Mouse (Mus musculus) heart, embryonic 13.5 days (tissue): Measurements from ENCODE around the gene Aadacl3. TPM values are rescaled to one million over a fixed set of nuclear protein-coding genes. Genes with fewer than 3 reads are reported as not detected.

Experiments used
- ATAC-seq: fragments of 200-750 bp; cut with Nextera tagmentation; 2 replicates; pipeline ENCODE4 v1.8.0; 2017; ENCODE audit warnings: moderate TSS enrichment; ENCODE audit not compliant: insufficient number of reproducible peaks, low FRiP score, low TSS enrichment; ENCODE audit errors: extremely low read depth
- H3K27ac ChIP-seq: fragments of 300-500 bp; sonication (generic); replicated peaks from 2 replicates; pipeline ENCODE4 v1.5.1; 2015; ENCODE audit warnings: moderate library complexity, mild to moderate bottlenecking, inconsistent platforms
- H3K27me3 ChIP-seq: fragments of 300-500 bp; sonication (generic); replicated peaks from 2 replicates; pipeline ENCODE4 v1.6.1; 2015; ENCODE audit warnings: mild to moderate bottlenecking, inconsistent platforms
- H3K36me3 ChIP-seq: fragments of 300-500 bp; sonication (generic); 2 replicates; pipeline ENCODE4 v1.6.1; 2015; ENCODE audit warnings: mild to moderate bottlenecking, inconsistent platforms
- H3K4me1 ChIP-seq: fragments of 300-500 bp; sonication (generic); 2 replicates; pipeline ENCODE4 v1.6.1; 2015; ENCODE audit warnings: inconsistent platforms
- H3K4me2 ChIP-seq: fragments of 300-500 bp; sonication (generic); 2 replicates; pipeline ENCODE4 v1.6.1; 2015; ENCODE audit warnings: inconsistent platforms, mild to moderate bottlenecking, moderate library complexity
- H3K4me3 ChIP-seq: fragments of 300-500 bp; sonication (generic); 2 replicates; pipeline ENCODE4 v1.5.1; 2015; ENCODE audit warnings: moderate library complexity, mild to moderate bottlenecking, inconsistent platforms
- H3K9ac ChIP-seq: fragments of 300-500 bp; sonication (generic); 2 replicates; pipeline ENCODE4 v1.6.1; 2015; ENCODE audit warnings: inconsistent platforms, mild to moderate bottlenecking, moderate library complexity
- H3K9me3 ChIP-seq: fragments of 300-500 bp; sonication (generic); 2 replicates; pipeline ENCODE4 v1.6.1; 2016; ENCODE audit warnings: inconsistent platforms
- WGBS: fragments of 180-500 bp; shearing (Covaris S2); methylation state at CpG from one replicate; pipeline ENCODE4 v1.1.7; 2015; ENCODE audit warnings: mixed read lengths; 5-methylcytosine and 5-hydroxymethylcytosine counted together
- polyA plus RNA-seq: library from polyadenylated mRNA; unstranded; fragments of >200 nt; fragmentation: Nextera tagmentation; extraction: Ambion mirVana; gene quantifications from 2 replicates; pipeline ENCODE4 v1.2.1, GENCODE M21; 2015

The Aadacl3 gene
- polyA plus RNA-seq = not detected in 2 replicates

DNA sequence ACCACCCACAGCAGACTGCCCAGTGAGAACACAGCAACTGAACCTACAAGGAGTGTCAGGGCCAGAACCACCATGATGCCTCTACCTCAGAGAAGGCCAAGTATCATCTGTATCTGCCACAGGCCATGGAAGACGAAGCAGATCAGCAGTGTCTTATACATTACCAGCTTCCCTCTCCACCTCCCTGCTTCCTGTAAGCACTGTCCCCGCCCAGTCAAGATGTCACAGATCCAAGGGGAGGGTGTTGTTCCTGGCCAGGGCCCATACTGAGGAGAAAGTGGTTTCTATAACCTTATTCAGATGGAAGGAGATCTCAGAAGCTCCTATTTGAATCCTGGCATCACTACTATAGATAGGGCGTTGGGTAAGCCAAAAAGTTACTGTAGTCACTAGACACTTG, at the start of gene Aadacl3:
Gene Aadacl3 (minus strand): TSS at position 101 of the 400 bp plus-strand sequence.
- H3K4me1 ChIP-seq = no peaks in the 10 kb centered on the region
- H3K27me3 ChIP-seq = no peaks in the 10 kb centered on the region
- no peak within 1 kb of the TSS for H3K4me3 ChIP-seq
- WGBS = 63% methylated on average over 3 of the region's 3 CpGs
- H3K36me3 ChIP-seq = no peaks in the 10 kb centered on the region
- 0 out of 2 replicates have a peak, but pooled peaks cover 7% of the 10 kb centered on the region for H3K9me3 ChIP-seq
- H3K27ac ChIP-seq = no peak within 1 kb of the TSS
- ATAC-seq = no peak
- H3K9ac ChIP-seq = no peak within 1 kb of the TSS
- H3K4me2 ChIP-seq = no peak within 1 kb of the TSS

DNA sequence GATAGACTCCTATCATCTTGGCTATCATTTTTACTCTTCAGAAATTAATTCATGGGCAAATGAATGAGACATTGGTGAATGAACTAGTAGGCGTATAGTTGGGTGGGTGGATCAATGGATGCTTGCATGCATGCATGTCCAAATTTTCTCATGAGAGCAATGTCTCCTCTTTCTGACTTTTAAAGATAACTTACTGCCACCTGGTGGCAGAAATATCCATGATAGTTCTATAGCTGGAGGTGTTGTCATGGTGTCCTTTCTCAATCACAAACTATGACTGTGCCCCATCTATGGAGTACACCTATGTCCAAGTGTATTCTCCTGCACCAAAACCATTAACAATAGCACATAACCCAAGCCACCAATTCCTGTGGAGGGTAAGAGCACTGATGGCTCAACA, 43.0 kb upstream of the Aadacl3 start:
- H3K4me2 ChIP-seq = no peak overlapping the region
- no peak overlapping the region for H3K4me3 ChIP-seq
- 64% methylated on average over 1 of the region's 1 CpGs for WGBS
- no peak overlapping the region for H3K27ac ChIP-seq
- H3K36me3 ChIP-seq = no peaks in the 10 kb centered on the region
- no peak for ATAC-seq
- peaks cover 5% of the 10 kb centered on the region; the same call in 1 of the 2 replicates for H3K9me3 ChIP-seq
- no peaks in the 10 kb centered on the region for H3K4me1 ChIP-seq
- no peaks in the 10 kb centered on the region for H3K27me3 ChIP-seq
- no peak overlapping the region for H3K9ac ChIP-seq

DNA sequence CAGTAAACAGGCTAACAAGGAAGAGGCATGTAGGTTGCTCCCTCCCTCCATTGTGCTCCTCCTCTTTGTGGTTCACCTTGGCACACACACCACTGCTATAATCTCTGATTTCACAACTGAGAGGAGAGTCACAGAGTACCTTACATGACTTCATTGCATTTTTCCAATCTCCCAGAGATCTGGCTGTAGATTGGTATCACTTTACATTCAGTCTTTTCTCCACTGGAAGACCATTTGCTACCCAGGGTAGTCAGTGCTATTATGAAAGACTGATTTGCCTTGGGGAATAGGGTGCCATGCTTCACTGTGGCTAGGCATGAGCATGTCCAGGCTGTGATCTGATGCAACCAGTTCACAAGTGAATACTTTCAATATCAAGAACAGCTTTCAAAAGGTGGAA, 29.8 kb upstream of the Aadacl3 start:
- peaks cover 3% of the 10 kb centered on the region; the same call in 1 of the 2 replicates for H3K9me3 ChIP-seq
- no peak overlapping the region for H3K27ac ChIP-seq
- ATAC-seq = no peak
- H3K4me1 ChIP-seq = no peaks in the 10 kb centered on the region
- H3K27me3 ChIP-seq = no peaks in the 10 kb centered on the region
- H3K9ac ChIP-seq = no peak overlapping the region
- H3K4me2 ChIP-seq = no peak overlapping the region
- no peak overlapping the region for H3K4me3 ChIP-seq
- no peaks in the 10 kb centered on the region for H3K36me3 ChIP-seq

GRCm38 (mm10) chr4:144468091-144468490, 4.5 kb upstream of the Aadacl3 start:
- Histone ChIP-seq H3K9ac (no peak overlapping the region), H3K36me3 (no peaks in the 10 kb centered on the region), H3K27me3 (no peaks in the 10 kb centered on the region), H3K4me3 (no peak overlapping the region), H3K9me3 (peaks cover 3% of the 10 kb centered on the region; the same call in 1 of the 2 replicates), H3K4me2 (no peak overlapping the region), H3K27ac (no peak overlapping the region), H3K4me1 (no peaks in the 10 kb centered on the region)
- ATAC-seq = no peak
- WGBS = 50% methylated on average over 1 of the region's 1 CpGs

GRCm38 (mm10) chr4:144465206-144465605, 1.6 kb upstream of the Aadacl3 start:
- H3K4me1 ChIP-seq = no peaks in the 10 kb centered on the region
- ATAC-seq = no peak
- H3K4me2 ChIP-seq = no peak overlapping the region
- 0 out of 2 replicates have a peak, but pooled peaks cover 7% of the 10 kb centered on the region for H3K9me3 ChIP-seq
- no peak overlapping the region for H3K9ac ChIP-seq
- 64% methylated on average over 2 of the region's 2 CpGs for WGBS
- H3K36me3 ChIP-seq = no peaks in the 10 kb centered on the region
- H3K27me3 ChIP-seq = no peaks in the 10 kb centered on the region
- H3K27ac ChIP-seq = no peak overlapping the region
- H3K4me3 ChIP-seq = no peak overlapping the region

GRCm38 (mm10) chr4:144453217-144453616, 10.3 kb downstream of the Aadacl3 start, which contains the start of gene Gm9944:
TSS of gene Gm9944 (minus strand) at chr4:144453317.
- H3K9me3 ChIP-seq = no peaks in the 10 kb centered on the region
- no peak within 1 kb of the TSS for H3K9ac ChIP-seq
- no peak within 1 kb of the TSS for H3K4me3 ChIP-seq
- H3K27ac ChIP-seq = no peak within 1 kb of the TSS
- H3K36me3 ChIP-seq = no peaks in the 10 kb centered on the region
- no peaks in the 10 kb centered on the region for H3K27me3 ChIP-seq
- ATAC-seq = no peak
- no peaks in the 10 kb centered on the region for H3K4me1 ChIP-seq
- H3K4me2 ChIP-seq = no peak within 1 kb of the TSS
- 67% methylated on average over 2 of the region's 2 CpGs for WGBS

- no peaks in the 10 kb centered on the region for H3K27me3 ChIP-seq
- H3K4me1 ChIP-seq = no peaks in the 10 kb centered on the region
- H3K4me3 ChIP-seq = no peak overlapping the region
- 70% methylated on average over 2 of the region's 2 CpGs for WGBS
- H3K4me2 ChIP-seq = no peak overlapping the region
- H3K9me3 ChIP-seq = no peaks in the 10 kb centered on the region
- H3K27ac ChIP-seq = no peak overlapping the region
- ATAC-seq = no peak
- no peaks in the 10 kb centered on the region for H3K36me3 ChIP-seq
- no peak overlapping the region for H3K9ac ChIP-seq
These were observed 15.0 kb downstream of the Aadacl3 start for GRCm38 (mm10) chr4:144448546-144448945.

GRCm38 (mm10) chr4:144441582-144441981, 22.0 kb downstream of the Aadacl3 start:
- Histone ChIP-seq H3K9me3 (0 out of 2 replicates have a peak, but pooled peaks cover 3% of the 10 kb centered on the region), H3K4me3 (no peak overlapping the region)

GRCm38 (mm10) chr4:144441095-144441494, 22.5 kb downstream of the Aadacl3 start:
- H3K36me3 ChIP-seq = no peaks in the 10 kb centered on the region
- no peak for ATAC-seq
- H3K9ac ChIP-seq = no peak overlapping the region
- H3K9me3 ChIP-seq = 0 out of 2 replicates have a peak, but pooled peaks cover 3% of the 10 kb centered on the region
- H3K4me3 ChIP-seq = no peak overlapping the region
- no peaks in the 10 kb centered on the region for H3K27me3 ChIP-seq
- H3K27ac ChIP-seq = no peak overlapping the region
- H3K4me1 ChIP-seq = no peaks in the 10 kb centered on the region
- 88% methylated on average over 4 of the region's 4 CpGs for WGBS
- no peak overlapping the region for H3K4me2 ChIP-seq

More at GRCm38 (mm10) chr4:144441582-144441981, 22.0 kb downstream of the Aadacl3 start:
- Histone ChIP-seq H3K4me2 (no peak overlapping the region), H3K4me1 (no peaks in the 10 kb centered on the region), H3K27ac (no peak overlapping the region), H3K36me3 (no peaks in the 10 kb centered on the region), H3K9ac (no peak overlapping the region), H3K27me3 (no peaks in the 10 kb centered on the region)
- no peak for ATAC-seq
- WGBS = 75% methylated on average over 1 of the region's 1 CpGs

- Histone ChIP-seq H3K9ac (no peak within 1 kb of the TSS), H3K4me3 (no peak within 1 kb of the TSS), H3K36me3 (no peaks in the 10 kb centered on the region), H3K4me2 (no peak within 1 kb of the TSS), H3K9me3 (0 out of 2 replicates have a peak, but pooled peaks cover 3% of the 10 kb centered on the region), H3K4me1 (no peaks in the 10 kb centered on the region), H3K27me3 (no peaks in the 10 kb centered on the region), H3K27ac (no peak within 1 kb of the TSS)
- ATAC-seq = no peak
These were observed 24.9 kb downstream of the Aadacl3 start, which contains the start of gene 1700012P22Rik for GRCm38 (mm10) chr4:144438672-144439071. TSS of gene 1700012P22Rik (minus strand) at chr4:144438772.

- H3K36me3 ChIP-seq = no peaks in the 10 kb centered on the region
- H3K9me3 ChIP-seq = peaks cover 3% of the 10 kb centered on the region; the same call in 1 of the 2 replicates
- 75% methylated on average over 5 of the region's 5 CpGs for WGBS
- no peaks in the 10 kb centered on the region for H3K4me1 ChIP-seq
- no peak overlapping the region for H3K9ac ChIP-seq
- no peak overlapping the region for H3K27ac ChIP-seq
- H3K27me3 ChIP-seq = no peaks in the 10 kb centered on the region
- ATAC-seq = no peak
- no peak overlapping the region for H3K4me2 ChIP-seq
- H3K4me3 ChIP-seq = no peak overlapping the region
These were observed 30.3 kb downstream of the Aadacl3 start for GRCm38 (mm10) chr4:144433216-144433615.

DNA sequence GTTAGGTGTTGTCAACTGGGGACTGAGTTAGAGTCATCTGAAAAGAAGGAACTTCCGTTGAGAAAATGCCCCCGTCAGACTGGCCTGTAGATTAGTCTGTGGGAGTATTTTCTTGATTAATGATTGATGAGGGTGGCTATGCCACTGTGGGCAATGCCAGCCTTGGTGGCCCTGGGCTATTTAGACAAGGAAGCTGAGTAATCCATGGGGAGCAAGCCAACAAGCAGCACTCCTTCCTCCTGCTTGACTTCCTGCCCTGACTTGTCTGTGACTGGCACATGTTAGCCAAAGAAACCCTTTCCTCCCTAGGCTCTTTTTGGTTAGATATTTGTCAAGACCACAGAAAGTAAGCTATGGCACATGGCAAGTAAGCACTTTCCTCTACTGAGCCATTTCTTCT, 32.8 kb downstream of the Aadacl3 start:
- Histone ChIP-seq H3K9ac (no peak overlapping the region), H3K9me3 (peaks cover 3% of the 10 kb centered on the region; the same call in 1 of the 2 replicates), H3K27ac (no peak overlapping the region), H3K36me3 (no peaks in the 10 kb centered on the region), H3K27me3 (no peaks in the 10 kb centered on the region), H3K4me3 (no peak overlapping the region), H3K4me1 (no peaks in the 10 kb centered on the region), H3K4me2 (no peak overlapping the region)
- no peak for ATAC-seq
- WGBS = 65% methylated on average over 2 of the region's 2 CpGs
